Mouse (Mus musculus): Measurements from ENCODE around the gene Ankrd6.

The Ankrd6 gene

GRCm38 (mm10) chr4:32905913-32906312 is 44.7 kb downstream of the Ankrd6 start:
- no peak for DNase-seq (ENCODE audit: low read depth, low spot score)

- no peak for DNase-seq (ENCODE audit: low read depth, low spot score)
Measured at GRCm38 (mm10) chr4:32905381-32905780, 45.3 kb downstream of the Ankrd6 start.

GRCm38 (mm10) chr4:32903826-32904225 is 46.8 kb downstream of the Ankrd6 start:
- no peak for DNase-seq (ENCODE audit: low read depth, low spot score)

GRCm38 (mm10) chr4:32899051-32899450 is 51.6 kb downstream of the Ankrd6 start:
- DNase-seq (ENCODE audit: low read depth, low spot score), result no peak

GRCm38 (mm10) chr4:32891341-32891740 is 59.3 kb downstream of the Ankrd6 start:
- DNase-seq (ENCODE audit: low read depth, low spot score), result no peak

GRCm38 (mm10) chr4:32890735-32891098 is 59.9 kb downstream of the Ankrd6 start:
- DNase-seq (ENCODE audit: low read depth, low spot score), result no peak

GRCm38 (mm10) chr4:32889996-32890734 is 60.5 kb downstream of the Ankrd6 start:
- no peak for DNase-seq (ENCODE audit: low read depth, low spot score)

- no peak for DNase-seq (ENCODE audit: low read depth, low spot score)
Measured at GRCm38 (mm10) chr4:32889246-32889645, 61.4 kb downstream of the Ankrd6 start.

- DNase-seq (ENCODE audit: low read depth, low spot score), result no peak
Measured at GRCm38 (mm10) chr4:32886479-32886878, 64.2 kb downstream of the Ankrd6 start.

- DNase-seq (ENCODE audit: low read depth, low spot score), result no peak
Measured at GRCm38 (mm10) chr4:32884599-32884998, 66.0 kb downstream of the Ankrd6 start.

- no peak for DNase-seq (ENCODE audit: low read depth, low spot score)
Measured at GRCm38 (mm10) chr4:32881001-32881400, 69.6 kb downstream of the Ankrd6 start.

- no peak for DNase-seq (ENCODE audit: low read depth, low spot score)
Measured at GRCm38 (mm10) chr4:32874669-32875068, 76.0 kb downstream of the Ankrd6 start.

- no peak for DNase-seq (ENCODE audit: low read depth, low spot score)
Measured at GRCm38 (mm10) chr4:32872189-32872749, 78.4 kb downstream of the Ankrd6 start.

GRCm38 (mm10) chr4:32869370-32869769 is 81.3 kb downstream of the Ankrd6 start:
- no peak for DNase-seq (ENCODE audit: low read depth, low spot score)

GRCm38 (mm10) chr4:32868858-32869257 is 81.8 kb downstream of the Ankrd6 start:
- no peak for DNase-seq (ENCODE audit: low read depth, low spot score)

- no peak for DNase-seq (ENCODE audit: low read depth, low spot score)
Measured at GRCm38 (mm10) chr4:32868437-32868836, 82.2 kb downstream of the Ankrd6 start.

GRCm38 (mm10) chr4:32867460-32867859 is 83.2 kb downstream of the Ankrd6 start:
- DNase-seq (ENCODE audit: low read depth, low spot score), result no peak

- DNase-seq (ENCODE audit: low read depth, low spot score), result no peak
Measured at GRCm38 (mm10) chr4:32864867-32865242, 85.8 kb downstream of the Ankrd6 start.

- no peak for DNase-seq (ENCODE audit: low read depth, low spot score)
Measured at GRCm38 (mm10) chr4:32864131-32864866, 86.3 kb downstream of the Ankrd6 start.

GRCm38 (mm10) chr4:32863447-32864130 is 87.1 kb downstream of the Ankrd6 start:
- DNase-seq (ENCODE audit: low read depth, low spot score), result peak; percentile 28

- DNase-seq (ENCODE audit: low read depth, low spot score), result no peak
Measured at GRCm38 (mm10) chr4:32862751-32863446, 87.7 kb downstream of the Ankrd6 start.
